Mouse (Mus musculus) neural tube, embryonic 10.5 days (tissue): ENCODE measurements around the gene Akap2.

Source experiments
- DNase-seq: peaks from one replicate; pipeline ENCODE4 v3.0.0-alpha.2; 2017; ENCODE audit warnings: low spot score; ENCODE audit errors: extremely low spot score

The Akap2 gene

DNA sequence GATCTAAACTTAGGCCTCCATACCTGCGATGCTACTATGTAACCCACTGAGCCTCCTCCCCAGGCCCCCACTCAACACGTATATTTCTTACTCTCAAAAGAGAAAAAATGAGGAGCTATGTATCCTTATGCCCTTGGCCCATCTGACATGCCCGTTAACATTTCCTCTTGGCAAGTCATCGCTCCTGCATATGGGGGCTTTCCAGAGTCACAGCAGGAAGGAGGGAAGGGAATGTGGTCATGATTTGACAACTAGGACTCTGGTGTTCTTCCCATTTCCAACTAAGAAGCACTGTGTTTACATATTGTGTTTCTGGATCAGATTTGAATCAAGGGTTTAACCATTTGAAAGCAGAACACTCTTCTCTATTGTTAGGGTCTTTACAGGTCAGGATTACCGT, 15.9 kb upstream of the Akap2 start:
- no peak for DNase-seq

GRCm38 (mm10) chr4:57703574-57704470, 13.6 kb upstream of the Akap2 start:
- no peak for DNase-seq

- no peak for DNase-seq
Measured at GRCm38 (mm10) chr4:57704575-57704974, 12.9 kb upstream of the Akap2 start.

DNA sequence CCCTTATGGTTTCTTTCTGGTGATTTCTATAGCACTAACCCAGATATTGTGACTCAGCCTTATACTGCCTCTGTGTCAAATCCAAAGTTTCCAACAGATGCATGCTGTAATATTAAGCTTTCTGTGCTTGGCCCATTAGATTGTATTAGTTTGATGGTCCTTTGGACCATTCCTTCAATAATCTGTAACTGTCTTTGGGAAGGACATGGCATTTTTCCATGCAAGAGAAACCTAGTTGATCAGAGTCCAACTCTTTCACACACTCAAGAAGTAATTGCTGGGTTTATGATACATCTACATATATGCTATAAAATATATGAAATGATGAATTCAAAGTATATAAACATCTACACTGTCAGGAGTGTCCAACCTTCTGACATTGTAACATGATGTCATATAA, 1.6 kb upstream of the Akap2 start:
- DNase-seq, result no peak

DNA sequence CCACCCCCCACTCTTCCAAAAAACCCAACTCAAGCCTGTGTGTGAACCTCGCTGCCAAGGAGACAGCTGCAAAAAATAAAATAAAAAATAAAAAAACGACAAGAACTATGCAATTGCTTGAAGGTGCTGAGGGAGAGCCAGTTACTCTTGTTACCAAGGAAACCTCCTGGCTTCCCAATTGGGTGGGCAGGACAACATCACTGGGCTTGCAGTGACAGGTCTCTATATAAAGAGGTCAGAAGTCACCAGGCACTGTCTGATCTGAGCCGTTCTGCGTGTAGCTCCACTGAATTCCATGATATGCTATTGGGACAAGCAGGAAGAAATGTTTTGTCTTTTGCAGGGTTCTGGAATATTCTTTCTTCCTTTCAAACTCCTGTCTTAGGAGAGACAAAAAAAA, 722 bp upstream of the Akap2 start:
- no peak for DNase-seq

DNA sequence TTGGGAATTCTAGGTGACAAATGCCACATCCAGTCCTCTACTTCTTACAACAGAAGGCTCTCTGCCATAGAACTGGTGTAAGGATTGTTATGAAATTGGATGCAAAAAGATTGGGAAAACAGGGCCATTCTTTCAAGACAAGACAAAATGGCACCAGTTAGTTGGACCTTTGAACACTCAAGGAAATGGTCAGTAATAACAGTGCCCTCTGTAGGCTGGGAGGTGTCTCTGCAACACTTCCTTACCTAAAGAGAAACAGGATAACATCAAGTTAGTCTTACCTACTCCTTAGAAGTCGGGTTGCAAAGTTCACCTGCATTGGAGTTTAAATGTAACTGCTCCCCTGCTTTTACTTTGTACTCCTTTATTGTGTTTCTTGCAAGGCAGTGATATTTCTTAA, 1.9 kb downstream of the Akap2 start:
- DNase-seq, result no peak

GRCm38 (mm10) chr4:57720869-57721361, 3.5 kb downstream of the Akap2 start:
- peak; percentile 26 for DNase-seq

DNA sequence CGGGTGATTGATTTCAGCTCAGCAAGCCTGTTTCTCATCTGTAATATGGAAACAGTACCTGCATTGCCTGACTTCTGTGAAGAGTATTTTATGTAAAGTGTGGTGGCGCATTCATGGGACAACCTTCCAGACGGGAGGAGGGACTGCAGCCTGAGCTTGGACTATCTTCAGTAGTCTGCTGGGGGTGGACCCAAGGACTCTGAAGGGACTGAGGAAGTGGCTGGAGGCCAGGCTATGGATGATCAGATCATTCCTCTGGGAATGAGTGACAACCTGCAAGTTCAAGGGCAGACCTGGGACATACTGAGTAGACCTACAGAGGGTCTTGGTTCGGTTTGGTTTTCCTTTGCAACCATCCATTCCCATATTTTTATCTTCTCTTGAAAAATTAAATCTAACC, 4.8 kb downstream of the Akap2 start:
- no peak for DNase-seq

DNA sequence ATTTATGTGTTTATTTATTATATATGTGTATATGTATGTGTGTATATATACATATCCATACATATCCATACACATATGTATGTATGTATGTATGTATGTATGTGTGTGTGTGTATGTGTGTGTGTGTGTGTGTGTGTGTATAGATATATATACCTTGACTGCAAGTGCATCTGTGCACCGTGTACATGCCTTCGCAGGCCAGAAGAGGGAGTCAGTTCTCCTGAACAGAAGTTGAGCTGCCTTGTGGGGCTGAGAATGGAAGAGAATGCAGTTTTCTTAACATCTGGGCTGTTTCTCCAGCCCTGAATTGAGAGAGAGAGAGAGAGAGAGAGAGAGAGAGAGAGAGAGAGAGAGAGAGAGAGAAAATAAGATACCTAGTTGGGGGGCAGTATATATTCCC, 6.2 kb downstream of the Akap2 start:
- no peak for DNase-seq

GRCm38 (mm10) chr4:57725569-57725968, 8.1 kb downstream of the Akap2 start:
- DNase-seq, result no peak

- DNase-seq, result no peak
Measured at GRCm38 (mm10) chr4:57728611-57729183, 11.2 kb downstream of the Akap2 start.

- DNase-seq, result no peak
Measured at GRCm38 (mm10) chr4:57730047-57730446, 12.6 kb downstream of the Akap2 start.

GRCm38 (mm10) chr4:57730801-57731598, 13.5 kb downstream of the Akap2 start:
- no peak for DNase-seq

DNA sequence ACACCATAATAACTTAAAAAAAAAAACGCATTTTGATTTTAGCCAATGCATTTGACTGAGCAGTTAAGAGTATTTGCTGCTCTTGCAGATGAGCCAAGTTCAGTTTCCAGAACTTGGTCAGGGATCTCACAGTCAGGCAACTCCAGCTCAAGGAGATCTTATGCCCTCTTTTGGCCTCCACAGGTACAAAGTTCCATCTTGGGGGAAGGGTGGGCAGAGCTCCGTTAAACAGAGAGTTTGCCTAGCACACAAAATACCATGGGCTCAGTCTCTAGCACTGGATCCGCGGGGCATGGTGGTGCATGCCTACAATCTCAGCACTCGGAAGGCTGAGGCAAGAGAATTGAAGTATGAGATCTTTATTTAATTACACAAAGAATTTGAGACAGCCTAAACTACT, 14.9 kb downstream of the Akap2 start:
- DNase-seq, result no peak

DNA sequence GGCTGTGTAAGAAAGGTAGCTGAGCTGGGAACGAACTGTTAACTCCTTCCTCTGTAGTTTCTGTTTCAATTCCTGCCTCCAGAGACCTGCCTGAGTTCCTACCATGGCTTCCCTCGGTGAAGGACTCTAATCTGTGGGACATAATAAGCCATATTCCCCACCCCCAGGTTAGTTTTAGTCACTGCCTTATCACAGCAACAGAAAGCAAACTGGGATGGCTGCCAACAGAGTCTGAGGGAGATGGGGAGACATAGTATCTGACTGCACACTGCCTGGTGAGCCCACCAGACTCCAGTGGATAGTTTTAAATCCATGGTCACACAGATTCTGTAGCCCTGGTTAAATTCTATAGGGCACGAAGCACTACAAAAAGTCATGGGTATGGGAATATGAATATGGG, 16.0 kb downstream of the Akap2 start:
- no peak for DNase-seq

DNA sequence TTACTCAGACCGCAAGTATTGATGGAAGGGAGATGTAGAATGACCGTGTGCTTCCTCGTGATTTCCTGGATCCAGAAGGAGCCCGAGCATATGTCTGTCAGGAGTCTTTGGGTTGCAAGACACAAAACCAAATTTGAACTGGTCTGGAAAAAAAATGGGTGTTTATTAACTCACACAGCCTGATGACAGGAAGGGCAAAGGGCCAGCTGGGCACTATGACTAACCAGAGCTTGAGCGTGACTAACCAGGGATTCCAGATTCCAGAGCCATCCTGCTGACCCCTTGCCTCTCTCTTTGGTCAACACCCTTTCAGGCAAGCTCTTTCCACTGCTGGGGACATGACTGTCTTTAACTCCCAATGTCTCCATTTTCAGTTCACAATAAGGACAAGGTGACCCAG, 18.0 kb downstream of the Akap2 start:
- DNase-seq, result no peak

- DNase-seq, result no peak
Measured at GRCm38 (mm10) chr4:57738856-57739552, 21.5 kb downstream of the Akap2 start.

DNA sequence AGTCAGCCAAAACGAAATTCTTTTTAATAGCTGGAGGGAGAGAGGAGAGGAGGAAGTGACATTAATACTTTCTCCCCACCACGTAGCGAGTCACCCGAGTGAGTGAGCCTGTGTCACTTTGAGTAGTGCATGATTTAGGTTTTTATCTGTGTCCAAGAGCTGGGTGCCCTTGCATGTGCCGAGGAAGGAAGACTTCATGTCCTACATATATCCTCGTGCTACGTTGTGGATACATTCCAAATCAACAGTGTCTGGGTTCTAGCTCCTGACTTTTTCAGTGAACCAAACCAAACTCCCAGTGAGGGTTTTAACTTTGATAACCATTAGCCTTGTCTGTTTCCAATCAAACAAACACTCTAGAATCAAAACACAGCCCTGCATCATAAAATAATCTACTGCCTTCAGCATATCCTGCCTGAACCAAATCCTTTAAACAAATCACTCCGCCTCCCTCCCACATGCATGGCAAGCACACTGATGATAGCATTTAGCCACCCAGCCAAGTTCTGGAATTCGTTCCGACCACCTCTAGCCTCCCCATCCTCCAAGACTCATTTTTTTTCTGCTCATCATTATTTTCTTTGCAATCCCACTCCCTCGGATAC, 26.0 kb downstream of the Akap2 start:
- DNase-seq, result no peak

- no peak for DNase-seq
Measured at GRCm38 (mm10) chr4:57750651-57751050, 33.2 kb downstream of the Akap2 start.

GRCm38 (mm10) chr4:57751054-57751453, 33.6 kb downstream of the Akap2 start:
- no peak for DNase-seq

DNA sequence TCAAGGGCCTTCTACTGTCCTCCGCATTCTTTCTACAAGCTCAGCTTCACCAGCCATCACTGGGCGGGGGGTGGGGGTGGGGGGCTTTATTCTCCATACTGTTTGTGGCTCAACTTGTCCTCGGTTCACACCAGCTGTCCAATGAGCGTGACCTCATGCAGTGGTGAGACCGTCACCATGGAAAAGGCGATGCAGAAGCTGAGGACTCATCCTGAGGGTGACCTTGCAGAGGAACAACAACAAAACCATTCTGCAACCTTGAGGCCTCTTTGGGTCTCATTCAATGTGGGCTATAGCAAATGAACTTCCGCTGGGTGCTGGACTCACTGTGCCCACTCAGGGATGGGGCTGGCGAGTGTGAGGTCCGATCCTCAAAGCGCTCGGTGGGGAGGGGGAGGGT, 34.1 kb downstream of the Akap2 start:
- no peak for DNase-seq
